Mouse (Mus musculus) small intestine, adult 2 months (tissue): ENCODE results near the gene Dad1.

ENCODE experiments used
- CTCF ChIP-seq: fragments of 200-500 bp; IDR thresholded peaks from 2 replicates; pipeline ENCODE4 v1.5.1; 2012; ENCODE audit warnings: low read depth, mild to moderate bottlenecking, control low read depth, inconsistent platforms, low read length, moderate library complexity, mixed read lengths; ENCODE audit not compliant: insufficient replicate concordance, insufficient read length; ENCODE audit errors: extremely low read depth
- POLR2A ChIP-seq: fragments of 200-500 bp; IDR thresholded peaks from 2 replicates; pipeline ENCODE4 v1.6.1; 2012; ENCODE audit warnings: low read depth, mild to moderate bottlenecking, control low read depth, inconsistent platforms, low read length, moderate library complexity

- TF ChIP-seq CTCF (no peak), POLR2A (no peak)
Measured at GRCm38 (mm10) chr14:54199662-54200061, 54.2 kb downstream of the Dad1 start.
